Mouse (Mus musculus) liver, embryonic 13.5 days (tissue): ENCODE results near the gene Ccdc117. TPM values are rescaled to one million over a fixed set of nuclear protein-coding genes. Genes with fewer than 3 reads are reported as not detected.

Experiments
- ATAC-seq: fragments of 200-750 bp; cut with Nextera tagmentation; 2 replicates; pipeline ENCODE4 v1.8.0; 2017; ENCODE audit warnings: low read depth, mild to moderate bottlenecking, moderate number of reproducible peaks, moderate library complexity
- DNase-seq: peaks from one replicate; pipeline ENCODE4 v3.0.0; 2022
- H3K27ac ChIP-seq: fragments of 300-500 bp; sonication (generic); 2 replicates; pipeline ENCODE4 v1.5.1; 2015; ENCODE audit warnings: moderate library complexity, mild to moderate bottlenecking, inconsistent platforms
- H3K27me3 ChIP-seq: fragments of 300-500 bp; sonication (generic); 2 replicates; pipeline ENCODE4 v1.6.1; 2015; ENCODE audit warnings: mild to moderate bottlenecking, inconsistent platforms
- H3K36me3 ChIP-seq: fragments of 300-500 bp; sonication (generic); 2 replicates; pipeline ENCODE4 v1.6.1; 2015; ENCODE audit warnings: mild to moderate bottlenecking, inconsistent platforms
- H3K4me1 ChIP-seq: fragments of 300-500 bp; sonication (generic); replicated peaks from 2 replicates; pipeline ENCODE4 v1.6.1; 2015; ENCODE audit warnings: inconsistent platforms
- H3K4me2 ChIP-seq: fragments of 300-500 bp; sonication (generic); 2 replicates; pipeline ENCODE4 v1.6.1; 2015; ENCODE audit warnings: inconsistent platforms, mild to moderate bottlenecking, moderate library complexity
- H3K4me3 ChIP-seq: fragments of 300-500 bp; sonication (generic); replicated peaks from 2 replicates; pipeline ENCODE4 v1.5.1; 2015; ENCODE audit warnings: mild to moderate bottlenecking, inconsistent platforms
- H3K9ac ChIP-seq: fragments of 300-500 bp; sonication (generic); 2 replicates; pipeline ENCODE4 v1.6.1; 2015; ENCODE audit warnings: mild to moderate bottlenecking, inconsistent platforms
- H3K9me3 ChIP-seq: fragments of 300-500 bp; sonication (generic); replicated peaks from 2 replicates; pipeline ENCODE4 v1.6.1; 2016; ENCODE audit warnings: inconsistent platforms
- WGBS: fragments of 180-500 bp; shearing (Covaris S2); methylation state at CpG from one replicate; pipeline ENCODE4 v1.1.7; 2015; ENCODE audit not compliant: insufficient replicate concordance; 5-methylcytosine and 5-hydroxymethylcytosine counted together
- polyA plus RNA-seq: library from polyadenylated mRNA; unstranded; fragments of >200 nt; fragmentation: Nextera tagmentation; extraction: Ambion mirVana; gene quantifications from 2 replicates; pipeline ENCODE4 v1.2.1, GENCODE M21; 2015

The Ccdc117 gene
- polyA plus RNA-seq, 1 experiment from 2014 or later: 8.6 TPM

- H3K36me3 ChIP-seq: peaks cover 91% of the 10 kb centered on the region
- H3K9ac ChIP-seq: no peak overlapping the region
- H3K4me2 ChIP-seq: no peak overlapping the region
- peaks cover 4% of the 10 kb centered on the region; the same call in 1 of the 2 replicates for H3K4me1 ChIP-seq
- no peaks in the 10 kb centered on the region for H3K9me3 ChIP-seq
- WGBS: 55% methylated on average over 6 of the region's 6 CpGs
- H3K4me3 ChIP-seq: no peak overlapping the region
- DNase-seq (no peak), ATAC-seq (0 out of 2 replicates have a peak, but pooled peaks have one; percentile 34)
- H3K27ac ChIP-seq: no peak overlapping the region
- no peaks in the 10 kb centered on the region for H3K27me3 ChIP-seq
These were observed 11.3 kb downstream of the Ccdc117 start for GRCm38 (mm10) chr11:5530717-5531116.

GRCm38 (mm10) chr11:5530172-5530571, 11.8 kb downstream of the Ccdc117 start:
- H3K27me3 ChIP-seq: no peaks in the 10 kb centered on the region
- peaks cover 95% of the 10 kb centered on the region for H3K36me3 ChIP-seq
- no peaks in the 10 kb centered on the region for H3K9me3 ChIP-seq
- ATAC-seq (no peak), DNase-seq (no peak)
- WGBS: 73% methylated on average over 5 of the region's 5 CpGs
- peaks cover 4% of the 10 kb centered on the region; the same call in 1 of the 2 replicates for H3K4me1 ChIP-seq
- H3K9ac ChIP-seq: no peak overlapping the region
- H3K4me3 ChIP-seq: no peak overlapping the region
- no peak overlapping the region for H3K27ac ChIP-seq
- no peak overlapping the region for H3K4me2 ChIP-seq

GRCm38 (mm10) chr11:5528841-5529240, 13.1 kb downstream of the Ccdc117 start:
- Histone ChIP-seq H3K4me3 (no peak overlapping the region), H3K27ac (no peak overlapping the region), H3K9me3 (no peaks in the 10 kb centered on the region), H3K4me2 (no peak overlapping the region), H3K36me3 (peaks cover 95% of the 10 kb centered on the region), H3K27me3 (no peaks in the 10 kb centered on the region), H3K9ac (no peak overlapping the region), H3K4me1 (peaks cover 11% of the 10 kb centered on the region)
- DNase-seq (no peak), ATAC-seq (no peak)
- WGBS: 72% methylated on average over 5 of the region's 5 CpGs

GRCm38 (mm10) chr11:5527865-5528523, 14.0 kb downstream of the Ccdc117 start:
- Histone ChIP-seq H3K4me1 (peaks cover 19% of the 10 kb centered on the region), H3K9me3 (no peaks in the 10 kb centered on the region), H3K9ac (no peak overlapping the region), H3K27ac (no peak overlapping the region), H3K4me3 (no peak overlapping the region), H3K36me3 (peaks cover 95% of the 10 kb centered on the region), H3K4me2 (no peak overlapping the region), H3K27me3 (no peaks in the 10 kb centered on the region)
- 81% methylated on average over 5 of the region's 5 CpGs for WGBS
- DNase-seq (no peak), ATAC-seq (no peak)

GRCm38 (mm10) chr11:5526573-5527439, 15.2 kb downstream of the Ccdc117 start:
- no peaks in the 10 kb centered on the region for H3K9me3 ChIP-seq
- WGBS: 75% methylated on average over 7 of the region's 7 CpGs
- DNase-seq: no peak

GRCm38 (mm10) chr11:5525418-5525817, 16.6 kb downstream of the Ccdc117 start:
- H3K9me3 ChIP-seq: no peaks in the 10 kb centered on the region
- H3K4me3 ChIP-seq: no peak overlapping the region
- no peak overlapping the region for H3K4me2 ChIP-seq
- no peak for ATAC-seq
- no peaks in the 10 kb centered on the region for H3K27me3 ChIP-seq
- DNase-seq: no peak
- H3K9ac ChIP-seq: no peak overlapping the region
- peaks cover 77% of the 10 kb centered on the region for H3K36me3 ChIP-seq
- WGBS: 76% methylated on average over 4 of the region's 4 CpGs
- H3K27ac ChIP-seq: no peak overlapping the region
- peaks cover 29% of the 10 kb centered on the region for H3K4me1 ChIP-seq

More at GRCm38 (mm10) chr11:5526573-5527439, 15.2 kb downstream of the Ccdc117 start:
- no peak for ATAC-seq
- Histone ChIP-seq H3K27me3 (no peaks in the 10 kb centered on the region), H3K4me1 (peaks cover 29% of the 10 kb centered on the region), H3K4me3 (no peak overlapping the region), H3K9ac (no peak overlapping the region), H3K36me3 (peaks cover 91% of the 10 kb centered on the region), H3K4me2 (no peak overlapping the region), H3K27ac (no peak overlapping the region)

- Histone ChIP-seq H3K9me3 (no peaks in the 10 kb centered on the region), H3K4me1 (peaks cover 33% of the 10 kb centered on the region), H3K4me3 (peak overlapping the region; percentile 94), H3K9ac (peak overlapping the region; percentile 98), H3K4me2 (peak overlapping the region; percentile 89), H3K27ac (peak overlapping the region; percentile 95; the same call in 1 of the 2 replicates), H3K27me3 (no peaks in the 10 kb centered on the region), H3K36me3 (peaks cover 53% of the 10 kb centered on the region)
- ATAC-seq: no peak
- 86% methylated on average over 11 of the region's 11 CpGs for WGBS
- DNase-seq: no peak
These were observed 19.1 kb downstream of the Ccdc117 start for GRCm38 (mm10) chr11:5522798-5523415.

- H3K27ac ChIP-seq: peak overlapping the region; percentile 95
- peak overlapping the region; percentile 98 for H3K9ac ChIP-seq
- H3K9me3 ChIP-seq: no peaks in the 10 kb centered on the region
- H3K4me1 ChIP-seq: peaks cover 33% of the 10 kb centered on the region
- H3K36me3 ChIP-seq: peaks cover 45% of the 10 kb centered on the region
- no peaks in the 10 kb centered on the region for H3K27me3 ChIP-seq
- under 1% methylated on average over 34 of the region's 34 CpGs for WGBS
- H3K4me2 ChIP-seq: peak overlapping the region; percentile 89
- H3K4me3 ChIP-seq: peak overlapping the region; percentile 94
- DNase-seq (peak; percentile 65), ATAC-seq (peak; percentile 61)
These were observed 20.3 kb downstream of the Ccdc117 start for GRCm38 (mm10) chr11:5521516-5522291.

- H3K9ac ChIP-seq: peak overlapping the region; percentile 98
- H3K4me2 ChIP-seq: peak overlapping the region; percentile 89
- WGBS: under 1% methylated on average over 13 of the region's 13 CpGs
- H3K27me3 ChIP-seq: no peaks in the 10 kb centered on the region
- peak overlapping the region; percentile 94 for H3K4me3 ChIP-seq
- no peaks in the 10 kb centered on the region for H3K9me3 ChIP-seq
- peak; percentile 22 for ATAC-seq
- no peak for DNase-seq
- H3K4me1 ChIP-seq: peaks cover 33% of the 10 kb centered on the region
- H3K36me3 ChIP-seq: peaks cover 40% of the 10 kb centered on the region
- peak overlapping the region; percentile 95 for H3K27ac ChIP-seq
These were observed 20.8 kb downstream of the Ccdc117 start for GRCm38 (mm10) chr11:5521266-5521515.

GRCm38 (mm10) chr11:5520412-5521265, 21.3 kb downstream of the Ccdc117 start, which contains the start of gene Xbp1:
Gene Xbp1, plus strand, starts transcription at chr11:5520659.
- WGBS: under 1% methylated on average over 72 of the region's 72 CpGs
- peak; percentile 95 for ATAC-seq
- no peaks in the 10 kb centered on the region for H3K27me3 ChIP-seq
- H3K27ac ChIP-seq: peak within 1 kb of the TSS; percentile 95
- H3K4me1 ChIP-seq: peaks cover 33% of the 10 kb centered on the region
- H3K4me2 ChIP-seq: peak within 1 kb of the TSS; percentile 89
- DNase-seq: peak; percentile 94
- peak within 1 kb of the TSS; percentile 94 for H3K4me3 ChIP-seq
- H3K9me3 ChIP-seq: no peaks in the 10 kb centered on the region
- H3K9ac ChIP-seq: peak within 1 kb of the TSS; percentile 98
- peaks cover 34% of the 10 kb centered on the region for H3K36me3 ChIP-seq
